Mouse (Mus musculus) cerebellum, adult 2 months (tissue): ENCODE measurements around the gene Frmd5.

ENCODE experiments used
- CTCF ChIP-seq: fragments of 200-500 bp; IDR thresholded peaks from 2 replicates; pipeline ENCODE4 v1.5.1; 2011; ENCODE audit warnings: low read depth, mild to moderate bottlenecking, control low read depth, low read length, moderate library complexity, borderline replicate concordance; ENCODE audit not compliant: insufficient read depth
- POLR2A ChIP-seq: fragments of 200-500 bp; IDR thresholded peaks from 2 replicates; pipeline ENCODE4 v1.6.1; 2011; ENCODE audit warnings: low read length, control low read depth, borderline replicate concordance; ENCODE audit not compliant: insufficient read depth

DNA sequence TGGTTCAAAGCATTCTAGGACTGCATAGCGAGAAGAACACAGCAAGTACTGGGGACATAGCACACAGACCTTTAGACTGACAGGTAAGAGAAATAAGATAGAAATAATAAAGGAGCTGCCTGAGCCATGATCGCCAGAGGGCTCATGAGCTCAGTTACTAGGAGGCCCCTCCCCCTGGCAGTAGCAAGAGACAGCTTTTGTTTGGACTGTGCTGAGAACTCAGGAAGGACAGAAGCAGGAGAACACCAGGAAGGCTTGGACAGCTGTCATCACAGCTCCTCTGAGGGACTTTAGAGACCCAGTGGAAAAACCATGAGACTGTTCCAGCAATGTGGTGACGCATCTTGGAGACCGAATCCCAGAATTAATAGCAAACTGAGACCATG is 218.6 kb downstream of the Frmd5 start:
- no peak for TF ChIP-seq POLR2A
- no peak for TF ChIP-seq CTCF
